ENCODE assay signal across 11 mouse cellular contexts in the genomic region with DNA sequence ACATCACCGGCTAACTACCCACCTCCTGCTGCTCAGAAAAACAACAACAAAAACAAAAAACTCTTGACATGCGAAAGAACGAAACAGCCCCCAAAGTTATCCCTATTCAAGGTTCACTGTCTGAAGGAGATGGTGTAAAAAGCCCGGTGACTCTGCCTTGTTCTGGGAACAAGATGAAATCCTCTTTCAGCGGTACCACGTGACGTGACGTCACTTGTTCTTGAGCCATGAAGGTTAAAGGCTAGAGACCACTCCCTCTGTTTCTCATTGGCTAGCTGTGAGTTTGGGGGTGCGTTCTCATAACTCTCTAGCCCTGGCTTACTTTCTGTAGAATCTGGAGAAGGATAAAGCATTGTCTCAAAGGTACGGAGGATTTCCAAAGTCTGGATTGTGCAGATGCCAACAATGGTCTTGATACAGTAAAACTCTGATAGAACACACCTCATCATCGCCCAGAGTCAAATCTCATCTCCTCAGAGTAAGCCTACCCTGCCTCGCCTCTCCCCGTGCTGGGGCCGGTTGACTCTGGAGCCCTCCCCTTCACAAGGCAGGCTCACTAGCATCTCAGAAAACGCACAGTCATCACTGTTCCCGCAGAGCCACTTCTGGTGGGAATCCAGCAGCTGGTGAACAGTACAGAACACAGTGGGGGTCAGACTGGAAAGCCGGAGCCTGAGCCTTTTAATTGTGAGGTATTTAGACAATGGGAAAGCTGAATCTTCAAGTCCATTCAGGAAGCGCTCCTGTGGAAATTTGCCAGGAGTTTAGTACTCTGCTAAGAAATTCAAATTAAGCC.
DNase-seq lines count a peak whose midpoint lies in the region; ATAC-seq and TF ChIP-seq lines count a peak whose summit lies in the region.
"Had no signal": no experiment of that assay in that cellular context is flagged by ENCODE, and none has a peak within 500 bp of the region (broad histone marks: within the 10 kb centered on the region; RNA-seq: fewer than 3 reads in every experiment).

No protein-coding gene starts in this region.

- TF ChIP-seq POLR2A in testis, adult 2 months (IDR thresholded peaks at IDR 0.05; ENCODE audit: control insufficient read depth, low read depth, low read length), result no peak

- no peaks in the 10 kb centered on the region for H3K9me3 ChIP-seq in heart, embryonic 14.5 days (ENCODE audit: control insufficient read depth, low read length)
- no peaks in the 10 kb centered on the region for H3K9me3 ChIP-seq in heart, embryonic 12.5 days (replicated peaks)
- H3K9me3 ChIP-seq in hindbrain, embryonic 16.5 days (ENCODE audit: control insufficient read depth, low read length), result no peaks in the 10 kb centered on the region; the same call in 1 of the 2 replicates
- H3K9me3 ChIP-seq: embryonic facial prominence, embryonic 15.5 days; G1E; liver, embryonic 15.5 days had no signal

- TF ChIP-seq CTCF in testis, adult 2 months (IDR thresholded peaks at IDR 0.05; ENCODE audit: control insufficient read depth, insufficient read depth, insufficient replicate concordance, low read depth, low read length), result no peak

- H3K36me3 ChIP-seq in heart, embryonic 14.5 days (ENCODE audit: control insufficient read depth, insufficient read depth, low read length), result no peaks in the 10 kb centered on the region
- no peaks in the 10 kb centered on the region for H3K36me3 ChIP-seq in heart, embryonic 12.5 days
- H3K36me3 ChIP-seq in testis, adult 2 months (ENCODE audit: control insufficient read depth, insufficient read depth, low read length), result no peaks in the 10 kb centered on the region
- H3K36me3 ChIP-seq in hindbrain, embryonic 16.5 days (ENCODE audit: control insufficient read depth, insufficient read depth, low read length), result no peaks in the 10 kb centered on the region
- H3K36me3 ChIP-seq: embryonic facial prominence, embryonic 15.5 days; G1E; liver, embryonic 15.5 days had no signal

- peaks cover 7% of the 10 kb centered on the region; the same call in 1 of the 2 replicates for H3K27me3 ChIP-seq in heart, embryonic 14.5 days (ENCODE audit: control insufficient read depth, insufficient read depth, low read length)
- peaks cover 12% of the 10 kb centered on the region; the same call in 1 of the 2 replicates for H3K27me3 ChIP-seq in heart, embryonic 12.5 days (replicated peaks)
- no peaks in the 10 kb centered on the region for H3K27me3 ChIP-seq in testis, adult 2 months (ENCODE audit: control insufficient read depth, insufficient read depth, low read length)
- no peaks in the 10 kb centered on the region for H3K27me3 ChIP-seq in hindbrain, embryonic 16.5 days (replicated peaks; ENCODE audit: control insufficient read depth, insufficient read depth, low read length)
- H3K27me3 ChIP-seq: embryonic facial prominence, embryonic 15.5 days had no signal

- no peak for DNase-seq in testis, postnatal 10 days (ENCODE audit: low spot score)
- DNase-seq in spleen, postnatal 36 days (ENCODE audit: low spot score in 2 of 2), result no peak
- no peak for DNase-seq in urinary bladder, postnatal 10 days (ENCODE audit: low spot score)

- no peak overlapping the region for H3K4me3 ChIP-seq in heart, embryonic 14.5 days (ENCODE audit: control insufficient read depth in 1 of 2, insufficient read depth in 1 of 2, low read depth in 1 of 2, low read length in 2 of 2)
- no peak overlapping the region for H3K4me3 ChIP-seq in heart, embryonic 12.5 days
- H3K4me3 ChIP-seq in testis, adult 2 months (ENCODE audit: control insufficient read depth, low read depth, low read length), result peak overlapping the region; percentile 35
- H3K4me3 ChIP-seq in hindbrain, embryonic 16.5 days (ENCODE audit: low read length), result no peak overlapping the region
- H3K4me3 ChIP-seq: embryonic facial prominence, embryonic 15.5 days; liver, embryonic 15.5 days had no signal

- H3K9ac ChIP-seq in heart, embryonic 14.5 days (ENCODE audit: low read length), result no peak overlapping the region
- no peak overlapping the region for H3K9ac ChIP-seq in heart, embryonic 12.5 days
- no peak overlapping the region for H3K9ac ChIP-seq in hindbrain, embryonic 16.5 days (ENCODE audit: low read depth, low read length)
- H3K9ac ChIP-seq: embryonic facial prominence, embryonic 15.5 days; liver, embryonic 15.5 days had no signal

- 50% methylated on average over 18 of the region's 18 CpGs for WGBS in heart, embryonic 14.5 days
- 51% methylated on average over 18 of the region's 18 CpGs for WGBS in heart, embryonic 12.5 days
- 46% methylated on average over 18 of the region's 18 CpGs for WGBS in hindbrain, embryonic 16.5 days

- H3K4me2 ChIP-seq in heart, embryonic 14.5 days (ENCODE audit: low read length), result peak overlapping the region; percentile 16; the same call in 1 of the 2 replicates
- H3K4me2 ChIP-seq in heart, embryonic 12.5 days, result no peak overlapping the region
- peak overlapping the region; percentile 0; the same call in 1 of the 2 replicates for H3K4me2 ChIP-seq in hindbrain, embryonic 16.5 days (ENCODE audit: low read length)
- H3K4me2 ChIP-seq: embryonic facial prominence, embryonic 15.5 days; liver, embryonic 15.5 days had no signal

- no peak overlapping the region for H3K27ac ChIP-seq in heart, embryonic 14.5 days (replicated peaks in 1 of 2; ENCODE audit: control insufficient read depth in 1 of 2, insufficient read depth in 1 of 2, low read depth in 2 of 2, low read length in 2 of 2)
- H3K27ac ChIP-seq in heart, embryonic 12.5 days (ENCODE audit: poor library complexity, severe bottlenecking), result no peak overlapping the region
- H3K27ac ChIP-seq in testis, adult 2 months (ENCODE audit: control insufficient read depth, insufficient read depth, low read depth, low read length), result no peak overlapping the region
- H3K27ac ChIP-seq in hindbrain, embryonic 16.5 days (ENCODE audit: low read depth, low read length), result peak overlapping the region; percentile 46; the same call in 1 of the 2 replicates
- H3K27ac ChIP-seq: embryonic facial prominence, embryonic 15.5 days; liver, embryonic 15.5 days had no signal

- ATAC-seq in heart, embryonic 14.5 days (ENCODE audit: insufficient number of reproducible peaks, insufficient read depth, low FRiP score, low read depth), result no peak
- ATAC-seq in heart, embryonic 12.5 days (ENCODE audit: insufficient number of reproducible peaks, low FRiP score), result no peak
- ATAC-seq in hindbrain, embryonic 16.5 days, result peak; percentile 64; the same call in 1 of the 2 replicates
- no peak for ATAC-seq in CD4-positive, CD25-positive, alpha-beta regulatory T cell, adult 4 months

- H3K4me1 ChIP-seq in heart, embryonic 14.5 days (ENCODE audit: control insufficient read depth in 2 of 2, insufficient read depth in 2 of 2, low read length in 2 of 2), result no peaks in the 10 kb centered on the region
- no peaks in the 10 kb centered on the region for H3K4me1 ChIP-seq in heart, embryonic 12.5 days (replicated peaks)
- H3K4me1 ChIP-seq in testis, adult 2 months (ENCODE audit: control insufficient read depth, insufficient read depth, low read length), result peaks cover 13% of the 10 kb centered on the region
- H3K4me1 ChIP-seq in hindbrain, embryonic 16.5 days (ENCODE audit: control insufficient read depth, insufficient read depth, low read depth, low read length), result peaks cover 12% of the 10 kb centered on the region
- H3K4me1 ChIP-seq: embryonic facial prominence, embryonic 15.5 days had no signal
